Mouse (Mus musculus) CD4-positive naive resting alpha-beta T cell, adult 76 days (primary cell): Measurements from ENCODE around the gene Hsd3b7. TPM values are rescaled to one million over a fixed set of nuclear protein-coding genes. Genes with fewer than 3 reads are reported as not detected.

Experiments used
- total RNA-seq: library from RNA; stranded (reverse); gene quantifications from one replicate; pipeline ENCODE4 v1.2.4, GENCODE M21; 2023

Hsd3b7 gene
- 4.5 TPM for total RNA-seq

GRCm38 (mm10) chr7:127800435-127801009, at the start of gene Hsd3b7:
TSS of gene Hsd3b7 (plus strand) at chr7:127800604.

GRCm38 (mm10) chr7:127769651-127770038, 30.8 kb upstream of the Hsd3b7 start, which contains the start of gene Orai3:
TSS of gene Orai3 (plus strand) at chr7:127769815.

GRCm38 (mm10) chr7:127776426-127776825, 24.0 kb upstream of the Hsd3b7 start, which contains the start of gene Setd1a:
TSS of gene Setd1a (plus strand) at chr7:127776670.

GRCm38 (mm10) chr7:127785308-127785707, 15.1 kb upstream of the Hsd3b7 start, which contains the start of gene Gm49388:
TSS of gene Gm49388 (plus strand) at chr7:127785608.

GRCm38 (mm10) chr7:127824176-127824871, 23.9 kb downstream of the Hsd3b7 start, which contains the start of the genes Stx4a and Stx1b:
TSS of gene Stx4a (plus strand) at chr7:127824294.
TSS of gene Stx1b (minus strand) at chr7:127824549.

Other genes starting within 250 kb of the Hsd3b7 start
- gene Tmem265, start 239.2 kb upstream of the Hsd3b7 start, total RNA-seq: 10.0 TPM
- 139 TPM for gene Phkg2, start 227.3 kb upstream of the Hsd3b7 start, total RNA-seq
- 0.38 TPM for gene Ccdc189, start 212.0 kb upstream of the Hsd3b7 start, total RNA-seq
- gene Rnf40, start 211.8 kb upstream of the Hsd3b7 start, total RNA-seq: 138 TPM
- 2.9 TPM for gene Zfp629, start 184.8 kb upstream of the Hsd3b7 start, total RNA-seq
- gene Bcl7c, start 91.7 kb upstream of the Hsd3b7 start, total RNA-seq: 21.5 TPM
- not detected for gene Ctf1, start 87.9 kb upstream of the Hsd3b7 start, total RNA-seq
- gene Ctf2, start 68.4 kb upstream of the Hsd3b7 start, total RNA-seq: not detected
- 5.2 TPM for gene Fbxl19, start 56.1 kb upstream of the Hsd3b7 start, total RNA-seq
- 6.8 TPM for gene Orai3, start 30.8 kb upstream of the Hsd3b7 start, total RNA-seq
- gene Setd1a, start 23.9 kb upstream of the Hsd3b7 start, total RNA-seq: 85.9 TPM
- gene Gm49388, start 15.0 kb upstream of the Hsd3b7 start, total RNA-seq: 0.79 TPM
- 106 TPM for gene Stx4a, start 23.7 kb downstream of the Hsd3b7 start, total RNA-seq
- not detected for gene Stx1b, start 23.9 kb downstream of the Hsd3b7 start, total RNA-seq
- gene Zfp646, start 75.6 kb downstream of the Hsd3b7 start, total RNA-seq: 85.5 TPM
- gene Zfp668, start 76.2 kb downstream of the Hsd3b7 start, total RNA-seq: 23.0 TPM
- gene Prss53, start 90.4 kb downstream of the Hsd3b7 start, total RNA-seq: 0.35 TPM
- not detected for gene Gm21974, start 94.8 kb downstream of the Hsd3b7 start, total RNA-seq
- 13.3 TPM for gene Vkorc1, start 95.0 kb downstream of the Hsd3b7 start, total RNA-seq
- gene Bckdk, start 103.5 kb downstream of the Hsd3b7 start, total RNA-seq: 21.5 TPM
- gene Kat8, start 111.9 kb downstream of the Hsd3b7 start, total RNA-seq: 40.6 TPM
- gene Prss8, start 129.5 kb downstream of the Hsd3b7 start, total RNA-seq: not detected
- gene Prss36, start 146.1 kb downstream of the Hsd3b7 start, total RNA-seq: 1.7 TPM
- 1,107 TPM for gene Fus, start 166.9 kb downstream of the Hsd3b7 start, total RNA-seq
- gene Pycard, start 193.3 kb downstream of the Hsd3b7 start, total RNA-seq: 47.8 TPM
- 0.35 TPM for gene Trim72, start 203.3 kb downstream of the Hsd3b7 start, total RNA-seq